Mouse (Mus musculus) cerebellum, adult 2 months (tissue): ENCODE measurements around the gene E130116L18Rik. TPM values are rescaled to one million over a fixed set of nuclear protein-coding genes. Genes with fewer than 3 reads are reported as not detected.
A peak's percentile ranks its signal among the peaks of the same experiment; 100 is the strongest.

Source experiments
- DNase-seq, 2 experiments: peaks; one replicate each; pipeline ENCODE4 v3.0.0; 2021
- H3K27ac ChIP-seq: fragments of 200-500 bp; 2 replicates; pipeline ENCODE4 v1.5.1; 2012; ENCODE audit warnings: low read length, control low read depth, inconsistent platforms; ENCODE audit not compliant: insufficient read depth
- H3K27me3 ChIP-seq: fragments of 200-500 bp; 2 replicates; pipeline ENCODE4 v1.6.1; 2012; ENCODE audit warnings: inconsistent platforms, mild to moderate bottlenecking, low read length, moderate library complexity; ENCODE audit not compliant: control insufficient read depth, insufficient read depth
- H3K4me1 ChIP-seq: fragments of 200-500 bp; 2 replicates; pipeline ENCODE4 v1.6.1; 2011; ENCODE audit warnings: low read length; ENCODE audit not compliant: control insufficient read depth, insufficient read depth
- H3K4me3 ChIP-seq: fragments of 200-500 bp; replicated peaks from 2 replicates; pipeline ENCODE3; 2011; ENCODE audit warnings: mild to moderate bottlenecking, low read depth, low read length, control low read depth; ENCODE audit not compliant: insufficient read depth
- CTCF ChIP-seq: fragments of 200-500 bp; IDR thresholded peaks from 2 replicates; pipeline ENCODE4 v1.5.1; 2011; ENCODE audit warnings: low read depth, mild to moderate bottlenecking, control low read depth, low read length, moderate library complexity, borderline replicate concordance; ENCODE audit not compliant: insufficient read depth
- POLR2A ChIP-seq: fragments of 200-500 bp; IDR thresholded peaks from 2 replicates; pipeline ENCODE4 v1.6.1; 2011; ENCODE audit warnings: low read length, control low read depth, borderline replicate concordance; ENCODE audit not compliant: insufficient read depth
- WGBS: fragments of 180-500 bp; shearing (Covaris S2); methylation state at CpG from one replicate; pipeline ENCODE4 v1.1.7; 2018; 5-methylcytosine and 5-hydroxymethylcytosine counted together
- polyA plus RNA-seq: library from polyadenylated mRNA; depleted of rRNA; stranded (reverse); fragments of >200 nt; gene quantifications from 2 replicates; pipeline ENCODE4 v1.2.3, GENCODE M21; 2012

The E130116L18Rik gene
- polyA plus RNA-seq, 1 experiment: not detected

- no peaks in the 10 kb centered on the region for H3K4me1 ChIP-seq
- DNase-seq: no peak
- no peak overlapping the region for H3K4me3 ChIP-seq
- H3K27me3 ChIP-seq: no peaks in the 10 kb centered on the region
- H3K27ac ChIP-seq: no peak overlapping the region
- TF ChIP-seq POLR2A (no peak), CTCF (no peak)
- WGBS: 76% methylated on average over 1 of the region's 1 CpGs
These were observed 11.1 kb downstream of the E130116L18Rik start for GRCm38 (mm10) chr5:25211872-25212271.

DNA sequence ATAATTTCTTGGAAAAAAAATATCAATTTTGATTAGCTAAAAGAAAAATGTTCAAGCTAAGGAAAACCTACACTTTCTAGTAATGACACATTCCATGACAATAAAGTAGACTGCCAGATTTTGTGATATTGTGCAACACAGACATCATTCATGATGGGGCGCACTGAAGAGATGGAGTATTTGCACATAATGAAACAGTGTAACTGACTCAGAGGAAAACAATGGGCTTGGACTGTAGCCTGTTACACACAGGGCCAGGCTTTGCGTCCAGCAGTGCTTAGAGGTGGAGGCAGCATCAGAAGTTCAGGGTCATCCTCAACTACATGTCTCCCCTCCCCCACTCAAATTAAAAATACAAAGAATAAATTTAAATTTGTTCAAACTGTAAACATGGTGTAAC, 32.4 kb downstream of the E130116L18Rik start:
- H3K27me3 ChIP-seq: no peaks in the 10 kb centered on the region
- WGBS: 82% methylated on average over 2 of the region's 2 CpGs
- no peak for TF ChIP-seq POLR2A
- no peak for TF ChIP-seq CTCF
- no peak overlapping the region for H3K4me3 ChIP-seq
- DNase-seq: no peak
- H3K4me1 ChIP-seq: no peaks in the 10 kb centered on the region
- no peak overlapping the region for H3K27ac ChIP-seq

- Histone ChIP-seq H3K27ac (no peak overlapping the region), H3K4me1 (no peaks in the 10 kb centered on the region), H3K4me3 (no peak overlapping the region), H3K27me3 (no peaks in the 10 kb centered on the region)
- TF ChIP-seq POLR2A (no peak), CTCF (peak; percentile 25; the same call in 1 of the 2 replicates)
- 65% methylated on average over 1 of the region's 1 CpGs for WGBS
- no peak for DNase-seq
These were observed 34.2 kb downstream of the E130116L18Rik start for GRCm38 (mm10) chr5:25188802-25189201.

GRCm38 (mm10) chr5:25187727-25188126, 35.2 kb downstream of the E130116L18Rik start:
- no peak overlapping the region for H3K27ac ChIP-seq
- H3K27me3 ChIP-seq: no peaks in the 10 kb centered on the region
- TF ChIP-seq CTCF (no peak), POLR2A (no peak)
- no peaks in the 10 kb centered on the region for H3K4me1 ChIP-seq
- no peak overlapping the region for H3K4me3 ChIP-seq
- DNase-seq: no peak

- no peak for DNase-seq
- no peak for TF ChIP-seq POLR2A
- TF ChIP-seq CTCF: no peak
- WGBS: 56% methylated on average over 2 of the region's 2 CpGs
- Histone ChIP-seq H3K27me3 (no peaks in the 10 kb centered on the region), H3K4me3 (no peak overlapping the region), H3K27ac (no peak overlapping the region), H3K4me1 (no peaks in the 10 kb centered on the region)
These were observed 38.4 kb downstream of the E130116L18Rik start for GRCm38 (mm10) chr5:25184594-25184993.

DNA sequence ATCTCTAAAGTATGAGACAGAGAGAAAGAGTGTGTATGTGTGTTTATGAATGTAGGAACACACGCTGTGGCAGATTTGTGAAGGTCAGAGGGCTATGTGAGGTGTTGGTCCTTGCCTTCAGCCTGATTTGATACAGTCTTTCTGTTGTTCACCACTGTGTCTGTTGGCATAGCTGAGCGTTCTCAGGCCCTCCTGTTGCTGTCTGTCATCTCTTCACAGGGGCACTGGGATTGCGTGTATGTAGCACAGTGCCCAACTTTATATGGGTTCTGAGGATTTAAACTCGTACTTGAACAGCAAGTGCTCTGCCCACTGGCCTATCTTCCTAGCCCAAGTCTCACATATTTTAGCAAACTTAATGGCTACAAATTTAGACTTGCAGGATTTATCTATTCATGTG, 39.4 kb downstream of the E130116L18Rik start:
- DNase-seq: no peak
- 64% methylated on average over 4 of the region's 4 CpGs for WGBS
- no peak overlapping the region for H3K4me3 ChIP-seq
- H3K27ac ChIP-seq: no peak overlapping the region
- H3K4me1 ChIP-seq: no peaks in the 10 kb centered on the region
- no peaks in the 10 kb centered on the region for H3K27me3 ChIP-seq
- TF ChIP-seq CTCF: no peak
- no peak for TF ChIP-seq POLR2A

GRCm38 (mm10) chr5:25181004-25181531, 41.9 kb downstream of the E130116L18Rik start, which contains the start of gene Galntl5:
Gene Galntl5, plus strand, starts transcription at chr5:25181460.
- Histone ChIP-seq H3K27me3 (no peaks in the 10 kb centered on the region), H3K4me3 (no peak within 1 kb of the TSS), H3K4me1 (no peaks in the 10 kb centered on the region), H3K27ac (no peak within 1 kb of the TSS)
- 94% methylated on average over 1 of the region's 1 CpGs for WGBS
- TF ChIP-seq CTCF (no peak), POLR2A (no peak)
- no peak for DNase-seq

DNA sequence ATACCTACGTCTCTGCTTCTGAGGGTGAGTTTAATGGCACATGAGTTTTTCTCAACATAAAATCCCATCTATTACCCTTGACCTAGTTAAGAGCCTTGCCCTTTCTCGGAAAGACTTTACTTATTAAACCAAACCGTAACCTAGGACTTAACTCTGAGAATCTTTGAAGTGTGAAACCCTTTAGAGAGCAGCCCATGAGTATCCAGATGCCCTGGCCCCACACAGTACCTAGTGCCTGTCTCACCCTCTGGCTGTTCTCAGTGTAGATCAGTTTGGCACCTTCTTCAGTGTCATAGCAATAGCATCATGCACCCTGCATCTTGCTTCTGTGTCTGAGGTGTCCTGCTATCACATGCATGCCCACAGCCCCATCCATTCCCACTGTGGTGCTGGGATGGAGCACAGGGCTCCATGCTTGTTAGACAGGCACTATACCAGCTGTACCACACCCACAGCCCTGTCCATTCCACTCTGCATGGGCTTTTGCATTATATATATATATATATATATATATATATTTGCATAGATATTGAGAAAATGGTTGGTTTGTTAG, 42.9 kb downstream of the E130116L18Rik start:
- H3K4me1 ChIP-seq: no peaks in the 10 kb centered on the region
- 94% methylated on average over 3 of the region's 3 CpGs for WGBS

More for the DNA sequence above, 42.9 kb downstream of the E130116L18Rik start:
- no peak overlapping the region for H3K4me3 ChIP-seq
- H3K27me3 ChIP-seq: no peaks in the 10 kb centered on the region
- no peak for DNase-seq
- no peak overlapping the region for H3K27ac ChIP-seq
- TF ChIP-seq POLR2A (no peak), CTCF (no peak)
